Mouse (Mus musculus): ENCODE results near the gene Itgb6.

- no peak for TF ChIP-seq POLR2A (IDR thresholded peaks at IDR 0.05; ENCODE audit: extremely low read depth, insufficient read depth, low read length)
- TF ChIP-seq CTCF (IDR thresholded peaks at IDR 0.05; ENCODE audit: extremely low read depth, insufficient read depth, low read length) = no peak
Measured at GRCm38 (mm10) chr2:60724660-60725059, 2.2 kb upstream of the Itgb6 start.

Measured in cortical plate, adult 2 months (tissue).